Mouse (Mus musculus): ENCODE data around the gene Gm8267. TPM values are rescaled to one million over a fixed set of nuclear protein-coding genes. Genes with fewer than 3 reads are reported as not detected.

The Gm8267 gene
- polyA plus RNA-seq (2015; fragmentation: Illumina TruSeq; extraction: RNeasy Lipid Tissue Mini Kit (QIAGEN cat#74804); ENCODE audit: insufficient read depth, low replicate concordance): not detected

DNA sequence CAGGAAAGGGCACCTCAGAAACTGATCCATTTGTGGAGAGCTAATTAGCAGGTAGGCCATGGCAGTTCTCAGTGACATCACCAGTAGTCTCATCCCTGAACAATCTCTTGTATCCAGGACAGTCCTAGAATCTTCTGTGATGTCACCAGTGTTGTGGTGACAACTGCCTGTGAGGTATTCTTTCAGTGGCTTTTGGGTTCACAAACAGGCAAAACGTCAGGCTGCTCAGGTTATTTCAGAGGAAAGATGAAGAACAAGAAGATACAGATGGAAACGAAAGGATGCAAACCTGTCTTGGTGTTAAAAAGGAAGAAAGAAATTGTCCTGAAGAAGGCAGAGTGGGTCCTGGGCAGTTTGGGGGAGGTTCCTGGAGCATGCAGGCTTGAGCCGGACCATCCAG, at the start of gene Gm8267:
Gene Gm8267, minus strand, starts transcription at position 101 of the 400 bp plus-strand sequence.

GRCm38 (mm10) chr14:44706356-44706755, 43.8 kb downstream of the Gm8267 start, which contains the start of gene Gm8257:
Gm8257 (minus strand) TSS chr14:44706456.

Other genes with a start within 250 kb of the Gm8267 start
- not detected for gene Gm17093, start 232.1 kb downstream of the Gm8267 start, polyA plus RNA-seq (2015; fragmentation: Illumina TruSeq; extraction: RNeasy Lipid Tissue Mini Kit (QIAGEN cat#74804); ENCODE audit: insufficient read depth, low replicate concordance)
- not detected for gene Gm8247, start 167.2 kb downstream of the Gm8267 start, polyA plus RNA-seq (2015; fragmentation: Illumina TruSeq; extraction: RNeasy Lipid Tissue Mini Kit (QIAGEN cat#74804); ENCODE audit: insufficient read depth, low replicate concordance)
- not detected for gene Gm5624, start 122.4 kb downstream of the Gm8267 start, polyA plus RNA-seq (2015; fragmentation: Illumina TruSeq; extraction: RNeasy Lipid Tissue Mini Kit (QIAGEN cat#74804); ENCODE audit: insufficient read depth, low replicate concordance)
- gene Gm8257, start 43.9 kb downstream of the Gm8267 start, polyA plus RNA-seq (2015; fragmentation: Illumina TruSeq; extraction: RNeasy Lipid Tissue Mini Kit (QIAGEN cat#74804); ENCODE audit: insufficient read depth, low replicate concordance): not detected
- not detected for gene Ptgdr, start 109.0 kb upstream of the Gm8267 start, polyA plus RNA-seq (2015; fragmentation: Illumina TruSeq; extraction: RNeasy Lipid Tissue Mini Kit (QIAGEN cat#74804); ENCODE audit: insufficient read depth, low replicate concordance)
- 4.6 TPM for gene Ptger2, start 237.9 kb upstream of the Gm8267 start, polyA plus RNA-seq (2015; fragmentation: Illumina TruSeq; extraction: RNeasy Lipid Tissue Mini Kit (QIAGEN cat#74804); ENCODE audit: insufficient read depth, low replicate concordance)

All from spleen, adult 10 weeks (tissue).